Mouse (Mus musculus): Measurements from ENCODE around the gene Fbxl15. TPM values are rescaled to one million over a fixed set of nuclear protein-coding genes. Genes with fewer than 3 reads are reported as not detected.

Fbxl15 gene
- polyA plus RNA-seq, 2 experiments: 6.3 to 10.0 TPM

- Histone ChIP-seq H3K9me3 (ENCODE audit: control insufficient read depth, low read length) (no peaks in the 10 kb centered on the region), H3K27me3 (ENCODE audit: control insufficient read depth, insufficient read depth, low read length) (peaks cover 19% of the 10 kb centered on the region), H3K4me3 (ENCODE audit: insufficient read depth in 1 of 2, low read depth in 2 of 2, low read length in 2 of 2) (no peak overlapping the region), H3K27ac (peak overlapping the region; percentile 41; the same call in 1 of the 2 replicates), H3K9ac (replicated peaks) (no peak overlapping the region), H3K4me1 (replicated peaks; ENCODE audit: control insufficient read depth in 2 of 2, insufficient read depth in 2 of 2, low read length in 1 of 2) (peaks cover 40 to 42% of the 10 kb centered on the region in 2 experiments), H3K4me2 (ENCODE audit: low read depth) (no peak overlapping the region), H3K36me3 (replicated peaks; ENCODE audit: control insufficient read depth, insufficient read depth, low read depth) (no peaks in the 10 kb centered on the region)
- DNase-seq (ENCODE audit: low read depth in 3 of 3, low spot score in 3 of 3) (no peak), ATAC-seq (ENCODE audit: insufficient read depth) (no peak)
- no peak for TF ChIP-seq EP300 (IDR thresholded peaks at IDR 0.05; ENCODE audit: low read depth)
- TF ChIP-seq CTCF (IDR thresholded peaks at IDR 0.05; ENCODE audit: low read depth): no peak
- 90% methylated on average over 21 of the region's 21 CpGs for WGBS (ENCODE audit: insufficient replicate concordance)
These were observed 15.4 kb upstream of the Fbxl15 start for GRCm38 (mm10) chr19:46312566-46312965.

GRCm38 (mm10) chr19:46313116-46313515 is 14.9 kb upstream of the Fbxl15 start:
- no peak for TF ChIP-seq CTCF (IDR thresholded peaks at IDR 0.05; ENCODE audit: low read depth)
- TF ChIP-seq EP300 (IDR thresholded peaks at IDR 0.05; ENCODE audit: low read depth): no peak
- H3K27me3 ChIP-seq (ENCODE audit: control insufficient read depth, insufficient read depth, low read length): peaks cover 24% of the 10 kb centered on the region
- no peak for ATAC-seq (ENCODE audit: insufficient read depth)
- peak overlapping the region; percentile 65 for H3K4me2 ChIP-seq (ENCODE audit: low read depth)
- H3K4me1 ChIP-seq (replicated peaks; ENCODE audit: control insufficient read depth in 2 of 2, insufficient read depth in 2 of 2, low read length in 1 of 2): peaks cover 40 to 42% of the 10 kb centered on the region in 2 experiments
- no peak for DNase-seq (ENCODE audit: low read depth in 3 of 3, low spot score in 3 of 3)
- H3K9ac ChIP-seq (replicated peaks): no peak overlapping the region
- H3K27ac ChIP-seq: peak overlapping the region; percentile 41
- 79% methylated on average over 9 of the region's 9 CpGs for WGBS (ENCODE audit: insufficient replicate concordance)
- H3K36me3 ChIP-seq (replicated peaks; ENCODE audit: control insufficient read depth, insufficient read depth, low read depth): no peaks in the 10 kb centered on the region
- peak overlapping the region in 1 of 2 experiments; percentile 5; a peak in 1 of 4 replicates for H3K4me3 ChIP-seq (ENCODE audit: insufficient read depth in 1 of 2, low read depth in 2 of 2, low read length in 2 of 2)
- no peaks in the 10 kb centered on the region for H3K9me3 ChIP-seq (ENCODE audit: control insufficient read depth, low read length)

- Histone ChIP-seq H3K4me3 (ENCODE audit: insufficient read depth in 1 of 2, low read depth in 2 of 2, low read length in 2 of 2) (peak overlapping the region; percentile 44 to 47), H3K36me3 (replicated peaks; ENCODE audit: control insufficient read depth, insufficient read depth, low read depth) (no peaks in the 10 kb centered on the region), H3K4me1 (replicated peaks; ENCODE audit: control insufficient read depth in 2 of 2, insufficient read depth in 2 of 2, low read length in 1 of 2) (peaks cover 40 to 41% of the 10 kb centered on the region in 2 experiments), H3K27me3 (ENCODE audit: control insufficient read depth, insufficient read depth, low read length) (peaks cover 29% of the 10 kb centered on the region), H3K9me3 (ENCODE audit: control insufficient read depth, low read length) (no peaks in the 10 kb centered on the region), H3K9ac (replicated peaks) (peak overlapping the region; percentile 61), H3K4me2 (ENCODE audit: low read depth) (peak overlapping the region; percentile 65), H3K27ac (peak overlapping the region; percentile 60)
- WGBS (ENCODE audit: insufficient replicate concordance): 69% methylated on average over 6 of the region's 6 CpGs
- DNase-seq (ENCODE audit: low read depth in 3 of 3, low spot score in 3 of 3): no peak
- no peak for ATAC-seq (ENCODE audit: insufficient read depth)
- TF ChIP-seq CTCF (IDR thresholded peaks at IDR 0.05; ENCODE audit: low read depth) (no peak), EP300 (IDR thresholded peaks at IDR 0.05; ENCODE audit: low read depth) (no peak)
These were observed 14.4 kb upstream of the Fbxl15 start for GRCm38 (mm10) chr19:46313591-46313990.

GRCm38 (mm10) chr19:46314151-46314601 is 13.8 kb upstream of the Fbxl15 start:
- Histone ChIP-seq H3K9ac (replicated peaks) (peak overlapping the region; percentile 61), H3K27ac (peak overlapping the region; percentile 90), H3K4me1 (replicated peaks; ENCODE audit: control insufficient read depth in 2 of 2, insufficient read depth in 2 of 2, low read length in 1 of 2) (peaks cover 36 to 40% of the 10 kb centered on the region in 2 experiments), H3K36me3 (replicated peaks; ENCODE audit: control insufficient read depth, insufficient read depth, low read depth) (no peaks in the 10 kb centered on the region), H3K4me2 (ENCODE audit: low read depth) (peak overlapping the region; percentile 65), H3K27me3 (ENCODE audit: control insufficient read depth, insufficient read depth, low read length) (peaks cover 35% of the 10 kb centered on the region), H3K4me3 (ENCODE audit: insufficient read depth in 1 of 2, low read depth in 2 of 2, low read length in 2 of 2) (peak overlapping the region; percentile 44 to 47), H3K9me3 (ENCODE audit: control insufficient read depth, low read length) (no peaks in the 10 kb centered on the region)
- WGBS (ENCODE audit: insufficient replicate concordance): 4% methylated on average over 18 of the region's 18 CpGs
- TF ChIP-seq EP300 (IDR thresholded peaks at IDR 0.05; ENCODE audit: low read depth): peak; percentile 37; the same call in 1 of the 2 replicates
- no peak for TF ChIP-seq CTCF (IDR thresholded peaks at IDR 0.05; ENCODE audit: low read depth)
- peak; percentile 53 to 62 (median 61) for DNase-seq (ENCODE audit: low read depth in 3 of 3, low spot score in 3 of 3)
- peak; percentile 40 for ATAC-seq (ENCODE audit: insufficient read depth)

GRCm38 (mm10) chr19:46314872-46315742 is 12.9 kb upstream of the Fbxl15 start:
- DNase-seq (ENCODE audit: low read depth in 3 of 3, low spot score in 3 of 3) (peak; percentile 84 to 88 (median 88)), ATAC-seq (ENCODE audit: insufficient read depth) (peak; percentile 90)
- TF ChIP-seq CTCF (IDR thresholded peaks at IDR 0.05; ENCODE audit: low read depth) (no peak), EP300 (IDR thresholded peaks at IDR 0.05; ENCODE audit: low read depth) (peak; percentile 87)
- Histone ChIP-seq H3K9ac (replicated peaks) (peak overlapping the region; percentile 61), H3K9me3 (ENCODE audit: control insufficient read depth, low read length) (no peaks in the 10 kb centered on the region), H3K4me1 (replicated peaks; ENCODE audit: control insufficient read depth in 2 of 2, insufficient read depth in 2 of 2, low read length in 1 of 2) (peaks cover 36 to 40% of the 10 kb centered on the region in 2 experiments), H3K4me2 (ENCODE audit: low read depth) (peak overlapping the region; percentile 65), H3K27me3 (ENCODE audit: control insufficient read depth, insufficient read depth, low read length) (peaks cover 44% of the 10 kb centered on the region), H3K27ac (peak overlapping the region; percentile 90), H3K4me3 (ENCODE audit: insufficient read depth in 1 of 2, low read depth in 2 of 2, low read length in 2 of 2) (peak overlapping the region; percentile 44 to 47), H3K36me3 (replicated peaks; ENCODE audit: control insufficient read depth, insufficient read depth, low read depth) (no peaks in the 10 kb centered on the region)
- WGBS (ENCODE audit: insufficient replicate concordance): 4% methylated on average over 14 of the region's 14 CpGs

Measured in liver, embryonic 14.5 days (tissue).